Mouse (Mus musculus) hematopoietic stem cell, adult 5-6 weeks (primary cell): ENCODE data around the gene Tsacc. TPM values are rescaled to one million over a fixed set of nuclear protein-coding genes. Genes with fewer than 3 reads are reported as not detected.

Experiments
- total RNA-seq: library from RNA; stranded (forward); fragments of 172-1452, 232-1000 nt; gene quantifications from 2 replicates; pipeline ENCODE4 v1.2.3, GENCODE M21; 2017

The Tsacc gene
- total RNA-seq, 1 experiment from 2014 or later, result 6.4 TPM

Other genes starting within 250 kb of the Tsacc start
- gene Naxe, start 238.5 kb downstream of the Tsacc start, total RNA-seq, result 37.1 and 45.2 TPM in 2 replicates
- gene Ttc24, start 218.7 kb downstream of the Tsacc start, total RNA-seq, result not detected in 2 replicates
- 12.1 and 15.8 TPM in 2 replicates for gene Iqgap3, start 215.0 kb downstream of the Tsacc start, total RNA-seq
- gene Mef2d, start 154.6 kb downstream of the Tsacc start, total RNA-seq, result 31.1 and 33.3 TPM in 2 replicates
- 0.56 TPM in 1 of 2 replicates, not detected in the other for gene Rhbg, start 42.3 kb downstream of the Tsacc start, total RNA-seq
- not detected in 2 replicates for gene Gm38392, start 9.8 kb downstream of the Tsacc start, total RNA-seq
- gene Cct3, start 117 bp upstream of the Tsacc start, total RNA-seq, result 355 and 372 TPM in 2 replicates
- 10.3 and 28.6 TPM in 2 replicates for gene Glmp, start 28.0 kb upstream of the Tsacc start, total RNA-seq
- 0.94 and 1.2 TPM in 2 replicates for gene Tmem79, start 39.1 kb upstream of the Tsacc start, total RNA-seq
- 53.1 and 53.7 TPM in 2 replicates for gene Smg5, start 39.3 kb upstream of the Tsacc start, total RNA-seq
- gene Paqr6, start 67.6 kb upstream of the Tsacc start, total RNA-seq, result not detected in 2 replicates
- gene Bglap3, start 75.7 kb upstream of the Tsacc start, total RNA-seq, result not detected in 2 replicates
- gene Bglap2, start 81.7 kb upstream of the Tsacc start, total RNA-seq, result not detected in 2 replicates
- not detected in 2 replicates for gene Bglap, start 87.5 kb upstream of the Tsacc start, total RNA-seq
- gene Pmf1, start 113.3 kb upstream of the Tsacc start, total RNA-seq, result 60.8 and 97.2 TPM in 2 replicates
- gene Slc25a44, start 128.1 kb upstream of the Tsacc start, total RNA-seq, result 11.5 and 15.6 TPM in 2 replicates
- gene Sema4a, start 164.2 kb upstream of the Tsacc start, total RNA-seq, result 4.3 and 18.6 TPM in 2 replicates
- 7.1 and 21.5 TPM in 2 replicates for gene Lmna, start 213.0 kb upstream of the Tsacc start, total RNA-seq
- 17.8 and 18.9 TPM in 2 replicates for gene Mex3a, start 235.4 kb upstream of the Tsacc start, total RNA-seq